Mouse (Mus musculus): ENCODE measurements around the gene Mgat4d.
"Not testable (repeated sequence)": the region's sequence is repeated elsewhere in the genome, so short reads cannot be mapped to it uniquely, and the experiment has no call there.

Gene Mgat4d

GRCm38 (mm10) chr8:83348263-83348662 is at the start of gene Mgat4d:
TSS of gene Mgat4d (plus strand) at chr8:83348471.
- no peak for DNase-seq (ENCODE audit: extremely low read depth, low read depth)

GRCm38 (mm10) chr8:83300135-83300534 is 48.1 kb upstream of the Mgat4d start:
- DNase-seq (ENCODE audit: extremely low read depth, low read depth) = peak; percentile 6

GRCm38 (mm10) chr8:83304946-83305345 is 43.3 kb upstream of the Mgat4d start:
- no peak for DNase-seq (ENCODE audit: extremely low read depth, low read depth)

- DNase-seq (ENCODE audit: extremely low read depth, low read depth) = no peak
These were observed 38.4 kb upstream of the Mgat4d start for GRCm38 (mm10) chr8:83309836-83310235.

GRCm38 (mm10) chr8:83315084-83315483 is 33.2 kb upstream of the Mgat4d start:
- not testable (repeated sequence) for DNase-seq (ENCODE audit: extremely low read depth, low read depth)

GRCm38 (mm10) chr8:83315691-83316090 is 32.6 kb upstream of the Mgat4d start:
- DNase-seq (ENCODE audit: extremely low read depth, low read depth) = no peak

GRCm38 (mm10) chr8:83320543-83320942 is 27.7 kb upstream of the Mgat4d start:
- DNase-seq (ENCODE audit: extremely low read depth, low read depth) = no peak

GRCm38 (mm10) chr8:83322374-83322773 is 25.9 kb upstream of the Mgat4d start:
- no peak for DNase-seq (ENCODE audit: extremely low read depth, low read depth)

GRCm38 (mm10) chr8:83323056-83323455 is 25.2 kb upstream of the Mgat4d start:
- DNase-seq (ENCODE audit: extremely low read depth, low read depth) = no peak

- DNase-seq (ENCODE audit: extremely low read depth, low read depth) = no peak
These were observed 20.4 kb upstream of the Mgat4d start for GRCm38 (mm10) chr8:83327889-83328288.

GRCm38 (mm10) chr8:83331567-83331898 is 16.7 kb upstream of the Mgat4d start:
- peak; percentile 30 for DNase-seq (ENCODE audit: extremely low read depth, low read depth)

GRCm38 (mm10) chr8:83331899-83332697 is 16.2 kb upstream of the Mgat4d start, which contains the start of gene Elmod2:
TSS of gene Elmod2 (minus strand) at chr8:83332486.
- peak; percentile 77 for DNase-seq (ENCODE audit: extremely low read depth, low read depth)

GRCm38 (mm10) chr8:83332864-83333263 is 15.4 kb upstream of the Mgat4d start:
- DNase-seq (ENCODE audit: extremely low read depth, low read depth) = no peak

GRCm38 (mm10) chr8:83342076-83342475 is 6.2 kb upstream of the Mgat4d start:
- no peak for DNase-seq (ENCODE audit: extremely low read depth, low read depth)

- no peak for DNase-seq (ENCODE audit: extremely low read depth, low read depth)
These were observed 5.6 kb upstream of the Mgat4d start for GRCm38 (mm10) chr8:83342693-83343092.

GRCm38 (mm10) chr8:83351315-83351714 is 3.0 kb downstream of the Mgat4d start:
- no peak for DNase-seq (ENCODE audit: extremely low read depth, low read depth)

GRCm38 (mm10) chr8:83363156-83363769 is 15.0 kb downstream of the Mgat4d start:
- no peak for DNase-seq (ENCODE audit: extremely low read depth, low read depth)

GRCm38 (mm10) chr8:83377231-83377630 is 29.0 kb downstream of the Mgat4d start:
- DNase-seq (ENCODE audit: extremely low read depth, low read depth) = no peak

- DNase-seq (ENCODE audit: extremely low read depth, low read depth) = no peak
These were observed 31.9 kb downstream of the Mgat4d start for GRCm38 (mm10) chr8:83380141-83380540.

GRCm38 (mm10) chr8:83381016-83381415 is 32.7 kb downstream of the Mgat4d start:
- no peak for DNase-seq (ENCODE audit: extremely low read depth, low read depth)

- DNase-seq (ENCODE audit: extremely low read depth, low read depth) = no peak
These were observed 34.6 kb downstream of the Mgat4d start for GRCm38 (mm10) chr8:83382850-83383249.

- no peak for DNase-seq (ENCODE audit: extremely low read depth, low read depth)
These were observed 41.2 kb downstream of the Mgat4d start, which contains the start of gene Clgn for GRCm38 (mm10) chr8:83389316-83390005. TSS of gene Clgn (plus strand) at chr8:83389867.
